Mouse (Mus musculus): ENCODE data around the gene Gucd1. TPM values are rescaled to one million over a fixed set of nuclear protein-coding genes. Genes with fewer than 3 reads are reported as not detected.

Gene Gucd1
- total RNA-seq, 1 experiment, result 11.5 TPM

DNA sequence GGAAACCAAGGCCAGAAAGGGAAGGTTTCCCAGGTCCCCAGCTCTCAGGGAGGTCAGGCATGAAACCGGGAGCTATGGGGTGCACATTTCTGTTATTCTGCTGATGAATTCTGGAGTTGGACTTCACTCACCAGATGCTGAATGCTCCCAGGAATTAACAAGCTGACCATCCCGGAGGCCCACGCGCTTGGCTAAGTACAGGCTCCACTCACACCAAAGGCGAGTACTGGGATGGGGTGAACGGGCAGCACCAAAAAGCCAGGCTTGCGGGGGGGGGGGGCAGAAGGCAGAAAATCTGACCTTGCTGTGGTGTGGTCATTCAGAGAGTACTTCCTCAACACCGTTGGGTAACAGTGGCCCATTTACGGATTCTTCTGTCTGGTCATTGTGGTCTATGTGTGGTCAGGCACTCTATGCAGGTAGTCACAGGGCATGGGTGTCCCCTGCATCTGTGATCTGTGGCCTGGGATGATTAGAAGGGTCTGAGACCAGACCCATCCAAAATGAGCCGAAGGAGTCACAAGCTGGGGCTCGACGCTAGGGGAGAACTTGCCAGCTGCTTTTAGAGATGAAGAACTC, 47.0 kb upstream of the Gucd1 start:
- Histone ChIP-seq H3K9me3 (ENCODE audit: control insufficient read depth, insufficient read depth, low read depth, low read length) (no peaks in the 10 kb centered on the region), H3K27ac (ENCODE audit: insufficient read depth, low read depth, low read length, poor library complexity, severe bottlenecking) (no peak overlapping the region), H3K4me1 (ENCODE audit: control insufficient read depth in 2 of 2, insufficient read depth in 2 of 2, low read length in 2 of 2, poor library complexity in 1 of 2) (peaks cover 12 to 28% of the 10 kb centered on the region in 2 experiments; a peak in 3 of 4 replicates), H3K9ac (ENCODE audit: insufficient read depth, low read depth, low read length, poor library complexity, severe bottlenecking) (no peak overlapping the region), H3K36me3 (ENCODE audit: control insufficient read depth, insufficient read depth, low read length, poor library complexity, severe bottlenecking) (no peaks in the 10 kb centered on the region), H3K4me3 (ENCODE audit: insufficient read depth in 1 of 2, low read depth in 1 of 2, low read length in 2 of 2, poor library complexity in 1 of 2, severe bottlenecking in 1 of 2) (no peak overlapping the region)
- TF ChIP-seq HCFC1 (IDR thresholded peaks at IDR 0.05; ENCODE audit: borderline replicate concordance, insufficient read depth, low read length) (no peak), CHD2 (IDR thresholded peaks at IDR 0.05; ENCODE audit: low read depth, low read length) (no peak), MAFK (IDR thresholded peaks at IDR 0.05; ENCODE audit: insufficient read depth, low read depth, low read length) (no peak), ZC3H11A (IDR thresholded peaks at IDR 0.05; ENCODE audit: borderline replicate concordance, low read depth, low read length) (no peak), ZNF384 (IDR thresholded peaks at IDR 0.05; ENCODE audit: low read depth, low read length) (no peak)
- in situ Hi-C loops (cut with MboI; ENCODE audit: low sequenced_read_pairs in 2 of 2, unreplicated experiment in 2 of 2), result no loop called here
- DNase-seq (ENCODE audit: low read depth, low spot score), result no peak

DNA sequence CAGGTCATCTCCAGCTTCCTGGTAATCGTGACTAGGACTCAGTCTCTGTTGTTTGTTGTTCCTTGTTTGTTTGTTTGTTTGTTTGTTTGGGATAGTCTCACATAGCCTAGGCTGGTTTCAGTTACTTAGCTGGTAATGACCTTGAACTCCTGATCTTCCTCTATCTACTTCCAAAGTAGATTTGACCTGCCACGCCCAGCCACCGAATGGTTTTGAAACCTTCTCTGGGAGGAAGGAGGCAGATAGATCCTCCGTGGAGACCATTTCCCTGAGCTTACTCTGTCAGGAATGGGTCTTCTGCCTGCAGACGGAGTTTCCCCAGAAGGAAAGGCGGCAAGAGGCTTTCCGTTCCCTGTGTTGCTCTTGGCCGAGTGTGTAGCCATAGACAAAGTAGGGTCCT, 44.8 kb upstream of the Gucd1 start:
- in situ Hi-C loops (cut with MboI; ENCODE audit: low sequenced_read_pairs in 2 of 2, unreplicated experiment in 2 of 2), result no loop called here
- Histone ChIP-seq H3K4me1 (ENCODE audit: control insufficient read depth in 2 of 2, insufficient read depth in 2 of 2, low read length in 2 of 2, poor library complexity in 1 of 2) (peaks cover 15 to 33% of the 10 kb centered on the region in 2 experiments; a peak in 3 of 4 replicates), H3K9ac (ENCODE audit: insufficient read depth, low read depth, low read length, poor library complexity, severe bottlenecking) (no peak overlapping the region), H3K27ac (ENCODE audit: insufficient read depth, low read depth, low read length, poor library complexity, severe bottlenecking) (no peak overlapping the region), H3K9me3 (ENCODE audit: control insufficient read depth, insufficient read depth, low read depth, low read length) (no peaks in the 10 kb centered on the region), H3K4me3 (ENCODE audit: insufficient read depth in 1 of 2, low read depth in 1 of 2, low read length in 2 of 2, poor library complexity in 1 of 2, severe bottlenecking in 1 of 2) (no peak overlapping the region), H3K36me3 (ENCODE audit: control insufficient read depth, insufficient read depth, low read length, poor library complexity, severe bottlenecking) (no peaks in the 10 kb centered on the region)
- TF ChIP-seq MAFK (IDR thresholded peaks at IDR 0.05; ENCODE audit: insufficient read depth, low read depth, low read length), result no peak
- no peak for DNase-seq (ENCODE audit: low read depth, low spot score)

DNA sequence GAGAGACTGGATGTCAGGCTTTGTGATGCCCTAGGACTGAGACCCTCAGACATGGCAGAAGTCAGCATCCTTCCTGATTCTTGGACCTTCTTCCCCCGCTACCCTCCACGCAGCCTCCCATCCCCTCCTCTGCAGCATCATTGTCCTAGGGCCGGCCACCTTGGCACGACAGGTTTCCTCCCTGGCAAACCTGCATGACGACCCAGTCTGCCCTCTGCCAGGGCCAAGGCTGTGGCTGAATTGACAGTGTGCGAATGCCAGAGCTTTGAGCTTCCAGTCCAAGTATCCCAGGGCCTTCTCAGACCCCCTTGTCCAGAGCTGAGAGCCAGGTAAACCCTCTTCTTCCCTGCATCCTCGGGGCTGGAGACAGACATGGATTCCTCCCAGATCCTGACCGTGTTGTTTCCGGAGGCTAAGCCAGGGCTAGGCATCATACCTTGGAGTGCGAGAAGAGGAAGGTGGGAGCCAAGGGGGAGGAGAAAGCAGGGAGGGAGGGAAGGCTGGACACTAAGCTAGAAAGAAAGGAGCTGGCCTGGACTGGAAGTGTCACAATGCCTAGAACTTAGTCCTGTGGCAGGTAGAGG, 43.4 kb upstream of the Gucd1 start, which contains the start of gene Ggt1:
Gene Ggt1 (plus strand): TSS at position 534 of the 584 bp plus-strand sequence.
- TF ChIP-seq ZC3H11A (IDR thresholded peaks at IDR 0.05; ENCODE audit: borderline replicate concordance, low read depth, low read length) (no peak), ZNF384 (IDR thresholded peaks at IDR 0.05; ENCODE audit: low read depth, low read length) (no peak), HCFC1 (IDR thresholded peaks at IDR 0.05; ENCODE audit: borderline replicate concordance, insufficient read depth, low read length) (no peak), MAFK (IDR thresholded peaks at IDR 0.05; ENCODE audit: insufficient read depth, low read depth, low read length) (no peak), CHD2 (IDR thresholded peaks at IDR 0.05; ENCODE audit: low read depth, low read length) (no peak)
- H3K9me3 ChIP-seq (ENCODE audit: control insufficient read depth, insufficient read depth, low read depth, low read length), result no peaks in the 10 kb centered on the region
- H3K27ac ChIP-seq (ENCODE audit: insufficient read depth, low read depth, low read length, poor library complexity, severe bottlenecking), result no peak within 1 kb of the TSS
- H3K4me1 ChIP-seq (ENCODE audit: control insufficient read depth in 2 of 2, insufficient read depth in 2 of 2, low read length in 2 of 2, poor library complexity in 1 of 2), result peaks cover 14 to 31% of the 10 kb centered on the region in 2 experiments; a peak in 3 of 4 replicates
- in situ Hi-C loops (cut with MboI; ENCODE audit: low sequenced_read_pairs in 2 of 2, unreplicated experiment in 2 of 2), result no loop called here
- peak within 1 kb of the TSS in 1 of 2 experiments; percentile 63; a peak in 2 of 4 replicates for H3K4me3 ChIP-seq (ENCODE audit: insufficient read depth in 1 of 2, low read depth in 1 of 2, low read length in 2 of 2, poor library complexity in 1 of 2, severe bottlenecking in 1 of 2)
- no peaks in the 10 kb centered on the region for H3K36me3 ChIP-seq (ENCODE audit: control insufficient read depth, insufficient read depth, low read length, poor library complexity, severe bottlenecking)
- no peak for DNase-seq (ENCODE audit: low read depth, low spot score)
- H3K9ac ChIP-seq (ENCODE audit: insufficient read depth, low read depth, low read length, poor library complexity, severe bottlenecking), result no peak within 1 kb of the TSS

DNA sequence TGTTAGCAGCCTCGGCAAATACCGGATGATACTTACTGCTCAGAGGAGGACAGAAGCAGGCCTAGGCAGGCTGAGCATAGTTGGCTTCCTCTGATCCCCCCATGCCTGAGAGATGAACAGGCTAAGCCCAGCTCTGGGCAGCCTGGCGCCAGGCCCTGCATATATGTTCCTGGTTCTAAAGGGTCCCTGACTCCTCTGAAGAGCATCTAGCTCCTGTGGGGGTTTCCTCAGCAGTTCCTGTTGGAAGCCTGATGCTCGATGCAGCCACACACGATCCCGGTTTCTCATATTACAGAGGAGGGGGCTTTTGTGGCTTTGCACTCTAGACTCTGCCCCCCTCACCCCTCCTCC, 42.8 kb upstream of the Gucd1 start:
- DNase-seq (ENCODE audit: low read depth, low spot score), result no peak

More for the DNA sequence above, 42.8 kb upstream of the Gucd1 start:
- Histone ChIP-seq H3K27ac (ENCODE audit: insufficient read depth, low read depth, low read length, poor library complexity, severe bottlenecking) (no peak overlapping the region), H3K4me1 (ENCODE audit: control insufficient read depth in 2 of 2, insufficient read depth in 2 of 2, low read length in 2 of 2, poor library complexity in 1 of 2) (peaks cover 13 to 25% of the 10 kb centered on the region in 2 experiments; a peak in 3 of 4 replicates), H3K36me3 (ENCODE audit: control insufficient read depth, insufficient read depth, low read length, poor library complexity, severe bottlenecking) (no peaks in the 10 kb centered on the region), H3K4me3 (ENCODE audit: insufficient read depth in 1 of 2, low read depth in 1 of 2, low read length in 2 of 2, poor library complexity in 1 of 2, severe bottlenecking in 1 of 2) (peak overlapping the region; percentile 63 to 74; a peak in 2 of 4 replicates), H3K9me3 (ENCODE audit: control insufficient read depth, insufficient read depth, low read depth, low read length) (no peaks in the 10 kb centered on the region), H3K9ac (ENCODE audit: insufficient read depth, low read depth, low read length, poor library complexity, severe bottlenecking) (0 out of 2 replicates have a peak overlapping the region, but pooled peaks have one; percentile 72)
- TF ChIP-seq ZC3H11A (IDR thresholded peaks at IDR 0.05; ENCODE audit: borderline replicate concordance, low read depth, low read length) (no peak), MAFK (IDR thresholded peaks at IDR 0.05; ENCODE audit: insufficient read depth, low read depth, low read length) (no peak), HCFC1 (IDR thresholded peaks at IDR 0.05; ENCODE audit: borderline replicate concordance, insufficient read depth, low read length) (no peak), ZNF384 (IDR thresholded peaks at IDR 0.05; ENCODE audit: low read depth, low read length) (no peak), CHD2 (IDR thresholded peaks at IDR 0.05; ENCODE audit: low read depth, low read length) (no peak)
- in situ Hi-C loops (cut with MboI; ENCODE audit: low sequenced_read_pairs in 2 of 2, unreplicated experiment in 2 of 2), result no loop called here
